Mouse (Mus musculus): Measurements from ENCODE around the gene Rbl2. TPM values are rescaled to one million over a fixed set of nuclear protein-coding genes. Genes with fewer than 3 reads are reported as not detected.
A peak's percentile ranks its signal among the peaks of the same experiment; 100 is the strongest.

Rbl2 gene
- total RNA-seq, 2 experiments from 2014 or later = 29.5 to 35.9 TPM

GRCm38 (mm10) chr8:91106271-91106670, 36.4 kb downstream of the Rbl2 start:
- no peak for DNase-seq

- DNase-seq = no peak
Measured at GRCm38 (mm10) chr8:91111868-91112477, 42.1 kb downstream of the Rbl2 start.

DNA sequence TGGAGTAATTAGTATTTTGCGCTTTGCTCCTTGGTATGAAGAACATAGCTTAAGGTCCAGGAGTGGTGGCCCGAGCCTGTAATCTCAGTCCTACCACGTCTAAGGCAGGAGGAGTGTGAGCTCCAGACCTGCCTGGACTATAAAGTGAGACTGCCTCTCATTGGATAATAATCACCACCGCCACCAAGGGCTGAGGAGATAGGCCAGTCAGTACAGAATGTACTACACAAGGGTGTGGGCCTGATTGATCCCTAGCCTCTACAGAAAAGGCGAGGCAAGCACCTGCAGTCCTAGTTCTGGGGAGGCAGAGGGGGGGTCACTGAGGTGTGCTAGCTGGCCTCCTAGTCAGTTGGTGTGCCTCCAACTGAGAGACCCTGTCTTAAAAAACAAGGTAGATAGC, 44.6 kb downstream of the Rbl2 start:
- no peak for DNase-seq

- no peak for DNase-seq
Measured at GRCm38 (mm10) chr8:91114910-91115309, 45.1 kb downstream of the Rbl2 start.

DNA sequence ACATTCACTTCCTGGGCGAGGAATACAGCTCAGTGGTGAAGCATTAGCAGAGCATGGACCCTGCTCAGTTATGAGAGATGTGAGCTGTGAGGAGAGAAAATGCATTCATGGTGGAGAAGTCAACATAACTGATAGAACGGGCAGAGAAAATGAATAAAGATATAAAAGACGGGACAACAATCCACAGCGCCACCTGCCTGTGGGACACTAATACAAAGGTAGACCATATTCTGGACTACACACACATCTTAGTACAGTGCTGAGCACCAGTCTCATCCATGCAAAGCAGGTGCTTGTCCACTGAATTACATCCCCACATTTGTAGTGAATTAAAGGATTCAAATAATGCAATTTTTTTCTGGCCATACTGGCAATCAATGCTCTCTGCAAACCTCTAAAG, 47.7 kb downstream of the Rbl2 start:
- no peak for DNase-seq

- no peak for DNase-seq
Measured at GRCm38 (mm10) chr8:91118131-91118530, 48.3 kb downstream of the Rbl2 start.

DNA sequence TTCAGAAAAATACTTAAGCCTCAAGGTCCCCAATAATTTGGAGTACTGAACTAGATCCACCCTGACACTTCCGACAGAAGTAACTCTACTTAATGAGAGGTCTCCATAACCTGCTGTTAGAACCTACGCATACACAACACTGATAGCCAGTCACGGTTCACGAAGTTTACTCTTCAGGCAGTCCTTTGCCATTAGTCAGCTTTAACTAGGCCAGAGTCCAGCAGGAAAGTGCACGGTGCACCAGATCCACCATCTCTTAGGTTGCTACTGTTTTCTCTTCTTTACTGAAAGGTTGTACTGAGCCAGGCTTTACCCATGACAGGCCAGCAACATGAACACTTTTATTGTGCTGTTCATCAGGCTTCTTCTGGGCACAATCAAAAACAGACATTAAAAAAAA, 54.5 kb downstream of the Rbl2 start:
- DNase-seq = no peak

DNA sequence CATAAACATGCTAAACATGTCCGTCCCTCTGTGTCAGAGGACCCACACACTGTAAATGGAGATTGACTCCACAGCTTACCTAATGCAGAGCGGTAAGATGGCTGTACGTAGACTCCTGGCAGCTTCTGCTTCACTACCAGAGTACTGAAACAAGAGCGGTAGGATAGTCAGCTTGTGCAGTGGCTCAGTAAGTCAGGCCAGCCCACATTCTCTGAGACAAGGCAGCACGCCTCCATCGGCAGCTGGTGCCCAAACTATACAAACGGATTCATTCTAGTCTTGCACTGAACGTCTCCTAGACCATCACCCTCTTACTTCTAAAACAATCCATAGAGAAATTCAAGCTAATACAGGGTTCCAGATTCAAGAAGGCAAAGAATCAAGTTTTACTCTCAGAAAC, 56.9 kb downstream of the Rbl2 start:
- no peak for DNase-seq

GRCm38 (mm10) chr8:91132731-91133130, 62.9 kb downstream of the Rbl2 start:
- no peak for DNase-seq

GRCm38 (mm10) chr8:91133441-91134069, 63.7 kb downstream of the Rbl2 start:
- no peak for DNase-seq

- DNase-seq = peak; percentile 99
Measured at GRCm38 (mm10) chr8:91134070-91134475, 64.2 kb downstream of the Rbl2 start.

DNA sequence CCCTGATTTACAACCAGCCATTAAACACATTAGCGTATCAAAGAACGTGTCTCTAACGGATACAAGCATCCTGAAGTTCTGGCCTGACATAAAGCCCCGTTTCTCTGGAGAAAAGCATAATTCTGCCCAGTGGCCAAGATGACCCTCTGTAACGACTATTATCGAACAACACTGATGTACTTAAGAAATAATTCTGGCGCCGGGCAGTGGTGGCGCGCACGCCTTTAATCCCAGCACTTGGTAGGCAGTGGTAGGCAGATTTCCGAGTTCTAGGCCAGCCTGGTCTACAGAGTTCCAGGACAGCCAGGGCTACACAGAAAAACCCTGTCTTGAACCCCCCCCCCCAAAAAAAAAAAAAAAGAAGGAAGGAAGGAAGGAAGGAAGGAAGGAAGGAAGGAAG, 64.8 kb downstream of the Rbl2 start:
- no peak for DNase-seq

DNA sequence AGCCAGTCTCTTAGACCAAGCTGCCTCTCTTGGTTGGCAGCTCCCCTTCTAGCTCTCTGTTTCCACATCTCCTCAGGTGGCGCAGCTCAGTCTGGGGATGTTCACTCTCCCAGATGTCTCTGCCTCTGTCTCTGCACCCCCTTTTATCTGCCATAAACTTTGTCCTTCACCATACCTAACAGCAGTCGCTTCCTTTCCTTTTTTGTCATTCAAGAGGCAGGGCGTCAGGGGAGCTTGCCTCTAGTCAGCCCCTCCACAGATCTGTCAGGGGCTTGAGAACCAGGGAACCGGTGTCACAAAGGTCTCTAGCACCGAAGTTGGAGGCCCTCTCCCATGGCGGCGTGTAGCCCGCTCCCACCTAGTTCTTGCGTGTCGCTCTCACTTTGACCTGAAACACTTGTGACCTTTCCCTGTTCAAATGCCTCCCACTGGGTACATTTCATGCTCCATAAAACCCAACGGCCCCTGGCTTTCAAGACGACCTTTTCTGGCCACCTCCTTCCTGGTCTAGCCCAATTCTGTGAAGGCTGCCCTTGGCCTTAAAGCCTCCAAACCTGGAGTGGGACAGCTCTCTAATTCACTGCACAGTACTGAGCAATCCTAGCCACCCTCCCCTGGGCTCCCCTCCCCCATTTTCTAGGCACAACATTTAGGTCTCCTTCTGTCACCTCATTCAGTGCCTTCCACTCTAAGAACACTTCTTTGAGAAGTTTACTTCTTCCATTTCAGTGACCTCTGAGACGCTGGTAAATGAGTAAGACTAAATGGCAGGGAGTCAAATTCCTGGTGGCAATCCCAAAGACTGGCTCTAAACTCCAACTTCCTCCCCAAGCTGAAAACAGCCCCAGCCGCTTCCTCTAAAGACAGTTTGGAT, 65.7 kb downstream of the Rbl2 start:
- DNase-seq = no peak

- DNase-seq = no peak
Measured at GRCm38 (mm10) chr8:91140828-91141227, 71.0 kb downstream of the Rbl2 start.

DNA sequence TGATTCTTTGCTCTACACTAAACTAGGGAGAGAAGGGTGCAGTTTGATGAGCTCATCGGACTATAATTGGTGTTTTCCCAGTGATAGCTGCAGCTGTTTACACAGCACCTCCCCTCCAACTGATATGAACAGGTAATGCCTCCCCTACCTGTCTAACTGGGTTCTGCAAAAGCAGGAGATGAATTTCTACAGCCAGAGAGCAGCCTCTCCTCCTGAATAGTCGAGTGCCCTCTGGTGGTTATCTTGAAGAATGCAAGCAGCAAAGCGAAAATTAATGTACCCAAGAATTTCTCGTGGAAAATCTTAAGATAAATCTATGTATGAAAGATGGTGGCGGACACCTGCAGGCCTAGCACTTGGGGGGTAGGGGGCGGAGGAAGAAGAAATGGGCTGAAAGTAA, 77.9 kb downstream of the Rbl2 start:
- DNase-seq = peak; percentile 55

DNA sequence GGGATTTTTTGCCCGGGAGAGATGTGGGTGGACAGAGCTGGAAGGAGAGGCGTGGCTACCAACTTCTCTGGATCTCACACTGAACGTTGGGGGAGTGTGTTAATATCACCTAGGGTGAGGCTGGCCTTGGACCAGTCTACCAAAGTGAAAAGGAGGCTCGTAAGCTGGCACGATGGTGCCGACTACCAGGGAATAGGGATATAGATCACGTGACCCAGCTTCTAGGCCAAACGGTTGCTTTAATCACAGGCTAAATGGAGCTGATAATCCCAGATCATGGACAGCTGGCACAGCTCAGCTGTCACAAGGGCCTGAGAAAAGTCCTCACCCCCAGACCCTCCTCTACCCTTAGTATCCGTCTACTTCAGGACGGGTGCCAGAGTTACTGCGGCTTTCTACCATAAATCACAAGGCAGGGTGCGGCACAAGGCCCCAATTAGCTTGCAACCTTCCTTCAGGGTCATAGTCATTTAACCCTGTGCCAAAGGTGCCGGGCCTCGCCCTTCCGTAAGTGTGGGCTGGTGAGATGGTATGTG, 78.9 kb downstream of the Rbl2 start:
- peak; percentile 17 for DNase-seq

- DNase-seq = no peak
Measured at GRCm38 (mm10) chr8:91149298-91149697, 79.4 kb downstream of the Rbl2 start.

DNA sequence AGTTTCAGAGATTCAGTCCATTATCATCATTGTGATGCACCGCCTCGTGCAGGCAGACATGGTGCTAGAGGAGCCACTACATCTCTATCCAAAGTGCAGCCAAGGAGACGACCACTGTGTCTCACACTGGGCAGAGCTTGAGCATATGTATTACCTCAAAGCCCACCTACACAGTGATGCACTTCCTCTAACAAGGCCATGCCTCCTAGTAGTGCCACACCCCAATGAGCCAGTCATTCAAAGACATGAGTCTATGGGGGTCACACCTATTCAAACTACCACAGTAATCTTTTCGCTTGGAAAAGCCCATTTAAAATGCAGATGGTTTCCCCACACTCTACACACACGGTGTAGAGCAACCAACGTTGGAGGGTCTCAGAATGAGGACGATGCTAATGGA, 81.7 kb downstream of the Rbl2 start:
- DNase-seq = no peak

DNA sequence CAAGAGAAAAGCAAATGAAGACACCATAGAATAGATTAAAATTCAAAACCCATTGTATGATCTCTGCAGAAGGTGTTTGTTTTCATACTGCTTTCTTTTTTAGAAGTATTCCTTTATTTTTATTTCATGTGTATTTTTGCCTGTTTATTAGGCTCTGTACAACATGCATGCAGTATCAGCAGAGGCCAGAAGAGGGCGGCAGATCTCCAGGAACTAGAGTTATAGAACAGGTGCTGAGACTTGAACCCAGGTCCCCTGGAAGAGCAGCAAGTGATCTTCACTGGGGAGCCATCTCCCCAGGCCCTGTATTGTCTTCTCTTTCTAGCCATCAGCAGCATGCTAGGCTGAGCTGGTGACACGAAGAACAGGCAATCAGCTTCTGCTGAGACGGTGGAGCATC, 84.0 kb downstream of the Rbl2 start:
- DNase-seq = no peak

DNA sequence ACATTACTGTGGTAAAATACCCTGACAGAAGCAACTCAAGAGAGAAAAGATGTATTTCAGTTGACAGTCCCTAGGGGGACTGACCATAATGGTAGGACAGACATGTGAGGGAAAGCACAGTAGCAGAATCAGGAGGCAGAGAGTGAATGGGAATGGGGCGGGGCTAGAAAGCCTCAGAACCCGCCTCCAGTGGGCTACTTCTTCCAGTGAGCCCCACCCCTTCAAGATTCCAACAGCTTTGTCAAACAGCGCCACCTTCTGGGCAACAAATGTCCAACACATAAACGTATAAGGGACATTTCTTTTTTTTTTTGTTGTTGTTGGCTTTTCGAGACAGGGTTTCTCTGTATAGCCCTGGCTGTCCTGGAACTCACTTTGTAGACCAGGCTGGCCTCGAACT, 84.7 kb downstream of the Rbl2 start:
- DNase-seq = no peak

DNA sequence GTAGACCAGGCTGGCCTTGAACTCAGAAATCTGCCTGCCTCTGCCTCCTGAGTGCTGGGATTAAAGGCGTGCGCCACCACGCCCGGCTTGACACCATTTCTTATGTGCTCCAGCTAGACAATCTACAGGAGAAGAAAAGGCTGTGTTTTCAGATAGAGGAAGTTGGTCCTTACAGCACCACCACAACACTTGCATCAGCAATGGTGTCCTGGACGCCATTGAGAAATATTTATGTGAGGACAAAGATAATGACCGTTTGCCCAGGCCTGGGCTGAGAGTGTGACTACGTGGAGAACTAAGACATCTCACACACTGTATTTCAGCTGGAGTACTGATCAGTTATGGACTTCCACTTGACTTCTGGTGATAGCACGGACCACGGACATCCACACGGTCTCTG, 88.8 kb downstream of the Rbl2 start:
- no peak for DNase-seq

- no peak for DNase-seq
Measured at GRCm38 (mm10) chr8:91159959-91160800, 90.3 kb downstream of the Rbl2 start.
